Mouse (Mus musculus) olfactory bulb, adult 2 months (tissue): ENCODE data around the gene Neurl2. TPM values are rescaled to one million over a fixed set of nuclear protein-coding genes. Genes with fewer than 3 reads are reported as not detected.

Experiments
- H3K27ac ChIP-seq: fragments of 200-500 bp; 2 replicates; pipeline ENCODE4 v1.5.1; 2012; ENCODE audit warnings: low read depth, low read length; ENCODE audit not compliant: insufficient read depth
- H3K4me1 ChIP-seq: fragments of 200-500 bp; 2 replicates; pipeline ENCODE4 v1.6.1; 2012; ENCODE audit warnings: low read length; ENCODE audit not compliant: control insufficient read depth, insufficient read depth
- H3K4me3 ChIP-seq: fragments of 200-500 bp; 2 replicates; pipeline ENCODE4 v1.5.1; 2012; ENCODE audit warnings: mild to moderate bottlenecking, low read depth, low read length, moderate library complexity; ENCODE audit not compliant: insufficient read depth
- CTCF ChIP-seq: fragments of 200-500 bp; IDR thresholded peaks from 2 replicates; pipeline ENCODE4 v1.5.1; 2012; ENCODE audit warnings: low read depth, mild to moderate bottlenecking, low read length, moderate library complexity; ENCODE audit not compliant: insufficient read depth
- POLR2A ChIP-seq: fragments of 200-500 bp; IDR thresholded peaks from 2 replicates; pipeline ENCODE4 v1.6.1; 2012; ENCODE audit warnings: mild to moderate bottlenecking, low read depth, low read length, moderate library complexity; ENCODE audit not compliant: insufficient read depth
- WGBS: fragments of 180-500 bp; shearing (Covaris S2); methylation state at CpG from one replicate; pipeline ENCODE4 v1.1.7; 2018; 5-methylcytosine and 5-hydroxymethylcytosine counted together
- polyA plus RNA-seq: library from polyadenylated mRNA; stranded (reverse); fragments of >200 nt; gene quantifications from 2 replicates; pipeline ENCODE4 v1.2.4, GENCODE M21; 2012; ENCODE audit warnings: low replicate concordance; ENCODE audit not compliant: missing spikeins, insufficient read depth, insufficient read length

The Neurl2 gene
- polyA plus RNA-seq, 1 experiment = not detected

DNA sequence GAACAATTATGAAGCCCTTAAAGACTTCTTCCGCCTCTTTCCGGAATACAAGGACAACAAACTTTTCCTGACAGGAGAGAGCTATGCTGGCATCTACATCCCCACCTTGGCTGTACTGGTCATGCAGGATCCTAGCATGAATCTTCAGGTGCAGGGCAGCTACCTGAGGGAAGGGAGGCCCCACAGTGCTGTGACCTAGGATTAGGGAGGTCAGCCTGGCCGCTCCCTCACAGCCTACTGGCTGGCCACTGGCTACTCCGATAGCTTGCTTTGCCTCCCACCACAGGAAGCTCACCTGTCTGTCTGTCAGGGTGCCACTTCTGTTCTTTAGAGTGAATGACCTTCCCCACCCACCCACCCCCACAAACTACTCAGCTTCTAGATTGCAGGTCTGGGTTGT is 1.9 kb upstream of the Neurl2 start:
- TF ChIP-seq POLR2A = no peak
- TF ChIP-seq CTCF = no peak
- peaks cover 22% of the 10 kb centered on the region for H3K4me1 ChIP-seq
- H3K27ac ChIP-seq = no peak overlapping the region
- no peak overlapping the region for H3K4me3 ChIP-seq
- WGBS = 89% methylated on average over 4 of the region's 4 CpGs

DNA sequence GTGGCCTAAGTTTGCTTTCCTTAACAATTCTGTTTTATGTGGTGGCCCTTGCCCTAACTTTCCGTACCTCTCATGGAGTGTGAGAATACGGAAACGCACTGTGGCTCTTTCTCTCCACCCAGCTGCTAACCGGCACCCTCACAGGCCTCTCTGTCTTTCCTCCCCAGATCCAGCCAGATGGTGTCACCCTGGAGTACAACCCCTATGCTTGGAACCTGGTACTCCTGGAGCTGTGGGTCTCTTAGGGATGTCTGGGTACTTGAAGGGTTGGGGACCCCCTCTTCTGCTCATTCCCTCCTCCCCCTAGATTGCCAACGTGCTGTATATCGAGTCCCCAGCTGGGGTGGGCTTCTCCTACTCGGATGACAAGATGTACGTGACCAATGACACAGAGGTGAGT is 1.3 kb upstream of the Neurl2 start:
- Histone ChIP-seq H3K27ac (no peak overlapping the region), H3K4me3 (peak overlapping the region; percentile 74), H3K4me1 (peaks cover 22% of the 10 kb centered on the region)
- WGBS = 32% methylated on average over 8 of the region's 8 CpGs
- no peak for TF ChIP-seq CTCF

DNA sequence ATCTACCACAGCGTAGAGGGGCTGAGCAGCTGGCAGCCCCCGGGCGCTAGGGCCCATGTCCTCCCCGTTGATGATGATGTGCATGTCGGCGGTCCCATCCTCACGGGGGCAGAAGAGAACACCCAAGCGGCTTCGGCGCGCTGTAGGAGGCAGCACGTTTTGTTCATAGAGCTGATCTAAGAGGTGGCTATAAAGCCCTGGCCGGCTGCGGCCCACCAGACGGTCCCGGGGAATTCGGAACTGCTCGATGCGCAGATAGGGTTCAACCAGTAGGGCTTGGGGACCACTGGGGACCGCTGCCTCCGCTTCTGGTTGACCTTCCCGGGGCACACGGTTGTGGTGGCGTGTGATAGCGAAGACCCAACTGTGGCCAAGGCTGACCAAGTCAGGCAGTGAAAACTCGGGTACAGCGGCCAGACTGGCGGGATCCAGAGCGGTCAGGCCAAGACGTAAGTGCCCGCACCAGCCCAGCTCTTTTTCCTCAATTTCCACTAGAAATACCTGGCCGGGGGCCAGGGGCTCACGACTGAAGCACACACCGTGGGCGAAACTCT is 431 bp downstream of the Neurl2 start, which contains the start of gene Ctsa:
TSS of gene Ctsa (plus strand) at position 126 of the 554 bp plus-strand sequence.
- under 1% methylated on average over 35 of the region's 35 CpGs for WGBS
- peak within 1 kb of the TSS; percentile 74 for H3K4me3 ChIP-seq
- H3K4me1 ChIP-seq = peaks cover 24% of the 10 kb centered on the region
- peak within 1 kb of the TSS; percentile 83 for H3K27ac ChIP-seq
- TF ChIP-seq POLR2A (no peak), CTCF (no peak; the same call in 1 of the 2 replicates)

DNA sequence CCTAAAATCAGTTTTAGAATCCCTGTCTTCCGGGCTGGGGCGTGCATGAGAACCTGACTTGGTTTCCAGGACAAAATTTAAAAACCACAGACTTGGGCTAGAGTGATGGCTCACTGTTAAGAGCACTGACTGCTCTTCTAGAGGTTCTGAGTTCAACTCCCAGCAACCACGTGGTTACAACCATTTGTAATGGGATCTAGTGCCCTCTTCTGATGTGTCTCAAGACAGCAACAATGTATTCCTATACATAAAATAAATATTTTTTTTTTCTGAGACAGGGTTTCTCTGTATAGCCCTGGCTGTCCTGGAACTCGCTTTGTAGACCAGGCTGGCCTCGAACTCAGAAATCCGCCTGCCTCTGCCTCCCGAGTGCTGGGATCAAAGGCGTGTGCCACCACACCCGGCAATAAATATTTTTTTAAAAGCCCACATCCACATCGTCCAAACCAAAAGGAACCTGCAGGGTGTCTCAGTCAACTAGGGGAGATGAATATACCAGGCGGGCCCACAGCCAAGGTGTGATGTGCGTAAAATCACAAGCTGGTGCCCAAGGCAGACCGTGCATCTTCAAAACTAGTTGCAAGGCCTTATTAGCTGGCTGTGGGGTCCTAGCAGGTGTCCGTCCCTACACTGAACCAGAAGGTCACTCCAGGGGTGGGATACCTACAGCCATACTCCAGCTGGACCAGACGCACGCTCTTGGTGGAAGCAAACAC is 1.1 kb downstream of the Neurl2 start:
- TF ChIP-seq POLR2A (no peak), CTCF (no peak)
- peaks cover 30% of the 10 kb centered on the region for H3K4me1 ChIP-seq
- WGBS = 53% methylated on average over 16 of the region's 16 CpGs
- no peak overlapping the region for H3K27ac ChIP-seq
- H3K4me3 ChIP-seq = peak overlapping the region; percentile 74

DNA sequence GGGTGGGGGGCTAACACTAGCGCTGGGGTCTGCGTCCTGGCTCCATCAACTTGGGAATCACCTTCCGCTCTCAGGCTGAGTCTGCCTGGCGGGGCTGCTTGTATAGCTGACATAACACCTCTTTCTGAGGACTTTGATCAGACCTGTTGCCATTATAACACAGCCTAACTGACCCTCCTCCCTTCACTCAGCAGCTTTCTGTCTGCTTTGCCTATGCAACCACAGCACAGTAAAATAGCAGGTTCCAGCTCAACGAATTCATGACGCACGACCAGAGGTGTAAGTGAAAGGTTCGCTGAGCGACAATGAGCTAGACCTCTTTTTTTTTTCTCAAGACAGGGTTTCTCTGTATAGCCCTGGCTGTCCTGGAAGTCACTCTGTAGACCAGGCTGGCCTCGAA is 2.2 kb downstream of the Neurl2 start:
- no peak for TF ChIP-seq POLR2A
- no peak for TF ChIP-seq CTCF
- 90% methylated on average over 10 of the region's 10 CpGs for WGBS

DNA sequence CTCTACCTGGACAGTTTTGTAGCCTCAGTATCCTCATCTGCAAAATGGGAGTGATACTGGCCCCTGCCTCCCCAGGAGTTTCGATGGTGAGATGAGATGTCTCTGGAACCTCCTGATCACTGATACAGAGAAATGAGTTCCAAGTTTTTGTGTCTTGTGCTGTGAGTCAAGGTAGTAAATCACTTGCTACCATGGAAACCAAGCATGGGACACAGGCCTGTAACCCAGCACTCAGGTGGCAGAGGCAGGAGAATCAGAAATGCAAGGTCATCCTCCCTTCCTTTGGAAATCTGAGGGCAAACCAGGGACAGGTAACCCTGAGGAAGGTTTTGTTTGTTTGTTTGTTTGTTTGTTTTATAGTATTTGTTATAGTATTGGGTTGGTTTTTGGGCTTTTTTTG is 4.2 kb downstream of the Neurl2 start:
- TF ChIP-seq CTCF = no peak
- Histone ChIP-seq H3K4me3 (no peak overlapping the region), H3K4me1 (peaks cover 34% of the 10 kb centered on the region), H3K27ac (no peak overlapping the region)
- WGBS = 92% methylated on average over 1 of the region's 1 CpGs

More for the DNA sequence above, 2.2 kb downstream of the Neurl2 start:
- peaks cover 35% of the 10 kb centered on the region for H3K4me1 ChIP-seq
- H3K27ac ChIP-seq = no peak overlapping the region
- no peak overlapping the region for H3K4me3 ChIP-seq

DNA sequence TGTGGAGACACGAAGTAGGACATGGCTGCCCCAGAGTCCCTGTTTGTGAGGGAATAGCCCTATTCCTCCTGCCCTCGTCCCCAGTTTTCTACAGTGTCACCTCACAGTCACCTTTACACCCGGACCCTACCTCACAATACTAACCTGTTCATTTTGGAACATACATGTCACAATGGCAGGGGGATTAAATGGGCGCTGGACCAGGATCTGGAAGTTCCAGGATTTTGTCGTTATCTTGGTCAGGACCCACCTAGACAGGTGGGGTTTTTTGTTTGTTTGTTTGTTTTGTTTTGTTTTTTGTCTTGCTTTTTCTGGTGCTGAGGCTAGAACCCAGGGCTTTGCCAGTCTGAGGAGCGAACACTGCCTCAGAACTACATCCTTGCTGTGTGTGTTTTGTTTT is 4.8 kb downstream of the Neurl2 start, which contains the start of gene Spata25:
TSS of gene Spata25 (minus strand) at position 101 of the 400 bp plus-strand sequence.
- H3K4me1 ChIP-seq = peaks cover 34% of the 10 kb centered on the region
- H3K4me3 ChIP-seq = no peak within 1 kb of the TSS
- no peak for TF ChIP-seq POLR2A
- no peak for TF ChIP-seq CTCF
- H3K27ac ChIP-seq = no peak within 1 kb of the TSS
- 83% methylated on average over 6 of the region's 6 CpGs for WGBS

DNA sequence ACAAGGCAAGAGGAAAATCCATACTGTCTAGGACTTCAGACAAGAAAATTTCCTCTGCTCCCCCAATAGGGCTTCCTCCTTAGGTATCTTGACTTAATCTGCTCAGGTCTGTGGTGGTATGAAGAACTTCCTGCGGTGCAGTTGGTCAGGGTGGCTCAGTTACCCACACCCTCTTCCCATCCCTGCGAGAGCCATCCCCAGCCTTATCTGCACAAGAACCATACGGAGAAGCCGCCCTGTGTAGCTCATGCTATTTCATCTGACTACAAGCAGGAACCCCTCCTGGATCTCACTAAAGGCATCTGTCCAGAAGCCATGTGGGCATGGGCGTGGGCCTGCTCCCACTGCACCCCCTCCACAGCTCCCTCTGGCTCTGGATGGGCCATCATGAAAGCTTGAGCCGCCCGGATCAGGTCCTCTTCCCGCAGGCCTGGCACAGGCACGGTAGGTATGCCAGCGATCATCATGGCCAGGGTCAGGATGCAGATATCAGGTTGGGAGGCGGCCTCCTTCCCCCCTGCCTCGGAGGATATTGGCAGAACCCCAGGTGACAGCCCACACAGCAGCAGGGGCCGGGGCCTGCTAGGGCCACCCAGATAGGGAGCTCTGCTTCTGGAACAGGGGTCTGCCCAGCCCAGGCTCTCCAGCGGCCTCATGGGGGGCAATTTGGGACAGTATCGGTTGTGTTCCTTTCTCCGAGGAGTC is 6.0 kb downstream of the Neurl2 start:
- peaks cover 25% of the 10 kb centered on the region for H3K4me1 ChIP-seq
- TF ChIP-seq POLR2A (no peak), CTCF (no peak)
- no peak overlapping the region for H3K27ac ChIP-seq
- H3K4me3 ChIP-seq = no peak overlapping the region
- 85% methylated on average over 16 of the region's 16 CpGs for WGBS

DNA sequence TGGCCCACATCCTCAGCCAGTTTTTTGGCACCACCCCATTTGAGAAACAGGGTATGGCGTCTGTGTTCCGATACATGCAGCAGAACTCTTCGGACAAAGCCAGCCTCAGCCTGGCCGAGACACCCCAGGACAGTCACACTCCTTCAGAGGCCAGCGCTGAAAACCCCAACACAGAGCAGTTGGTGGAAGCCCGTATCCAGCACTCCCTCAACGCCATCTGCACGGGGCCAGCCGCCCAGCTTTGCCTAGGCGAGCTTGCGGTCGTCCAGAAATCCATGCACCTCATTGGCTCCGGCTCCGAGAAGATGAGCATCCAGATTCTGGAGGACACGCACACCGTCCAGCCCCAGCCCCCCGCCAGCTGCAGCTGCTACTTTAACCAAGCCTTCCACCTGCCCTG is 7.7 kb downstream of the Neurl2 start:
- Histone ChIP-seq H3K27ac (no peak overlapping the region), H3K4me1 (peaks cover 25% of the 10 kb centered on the region), H3K4me3 (no peak overlapping the region)
- TF ChIP-seq CTCF (no peak), POLR2A (no peak)
- 94% methylated on average over 17 of the region's 17 CpGs for WGBS
